ENCODE assay signal across 23 mouse cellular contexts in the genomic region with DNA sequence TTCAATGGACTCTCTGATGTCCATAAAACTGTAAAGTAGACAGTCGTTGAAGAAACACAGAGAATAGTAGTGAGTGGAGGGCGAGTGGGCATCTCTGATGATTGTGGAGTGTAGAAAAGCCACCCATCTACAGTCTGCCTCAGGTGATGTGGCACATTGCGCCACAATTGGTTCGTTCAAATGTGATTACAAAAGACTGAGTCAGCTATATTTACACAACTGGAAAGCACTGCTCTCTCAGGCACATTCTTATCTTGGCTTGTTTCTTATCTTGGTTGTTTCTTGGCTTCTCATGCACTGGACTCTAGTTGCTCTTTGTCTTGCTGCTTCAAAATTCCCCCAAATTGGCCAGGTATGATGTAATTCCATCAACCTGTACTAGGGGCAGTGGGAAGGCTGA. TPM values are rescaled to one million over a fixed set of nuclear protein-coding genes. Genes with fewer than 3 reads are reported as not detected.
DNase-seq lines count a peak whose midpoint lies in the region; ATAC-seq and TF ChIP-seq lines count a peak whose summit lies in the region.
"Had no signal": no experiment of that assay in that cellular context is flagged by ENCODE, and none has a peak within 500 bp of the region (broad histone marks: within the 10 kb centered on the region; RNA-seq: fewer than 3 reads in every experiment).

No protein-coding gene starts in this region.

- no peak for TF ChIP-seq POLR2A in lung, adult 2 months (IDR thresholded peaks at IDR 0.05; ENCODE audit: borderline replicate concordance, extremely low read depth, low read depth, low read length)

- H3K27me3 ChIP-seq in hindbrain, embryonic 11.5 days (ENCODE audit: control insufficient read depth, insufficient read depth, low read length) = no peaks in the 10 kb centered on the region
- H3K27me3 ChIP-seq: heart, embryonic 13.5 days; neural tube, embryonic 12.5 days had no signal

- H3K4me2 ChIP-seq in hindbrain, embryonic 11.5 days (replicated peaks; ENCODE audit: low read depth, low read length) = no peak overlapping the region
- H3K4me2 ChIP-seq: heart, embryonic 13.5 days; neural tube, embryonic 12.5 days had no signal

- no peak for TF ChIP-seq CTCF in lung, adult 2 months (IDR thresholded peaks at IDR 0.05; ENCODE audit: insufficient read depth, low read length)

- 61% methylated on average over 4 of the region's 4 CpGs for WGBS in lung, adult 2 months
- WGBS in hindbrain, embryonic 11.5 days = 90% methylated on average over 4 of the region's 4 CpGs

- DNase-seq in lung, postnatal 10 days = peak; percentile 20
- DNase-seq in lung, adult 2 months = no peak
- peak; percentile 71 for DNase-seq in lung, postnatal 36 days
- DNase-seq in yolk sac, embryonic 10.5 days (ENCODE audit: low spot score) = peak; percentile 40
- no peak for DNase-seq in hindbrain, embryonic 11.5 days (ENCODE audit: low spot score)
- no peak for DNase-seq in layer of hippocampus, adult 9-10 months (ENCODE audit: low spot score)
- DNase-seq: adrenal gland, postnatal 10 days; cerebellum, adult 11 months; cerebellum, postnatal 14 days; heart, postnatal 36 days; kidney, adult 8-10 months; kidney, postnatal 36 days had no signal

- no peaks in the 10 kb centered on the region for H3K9me3 ChIP-seq in hindbrain, embryonic 11.5 days (ENCODE audit: control insufficient read depth, low read length)
- H3K9me3 ChIP-seq: heart, embryonic 13.5 days; neural tube, embryonic 12.5 days had no signal

- H3K27ac ChIP-seq in hindbrain, embryonic 11.5 days (ENCODE audit: low read depth, low read length) = no peak overlapping the region
- H3K27ac ChIP-seq: heart, embryonic 13.5 days; hindbrain, postnatal 0 days; liver, embryonic 14.5 days; neural tube, embryonic 12.5 days had no signal

- H3K4me3 ChIP-seq in lung, adult 2 months (replicated peaks; ENCODE audit: extremely low read depth, low read depth, low read length) = no peak overlapping the region
- no peak overlapping the region for H3K4me3 ChIP-seq in hindbrain, embryonic 11.5 days (ENCODE audit: low read depth, low read length)
- H3K4me3 ChIP-seq: heart, embryonic 13.5 days; neural tube, embryonic 12.5 days had no signal

- H3K9ac ChIP-seq in hindbrain, embryonic 11.5 days (ENCODE audit: low read depth, low read length) = no peak overlapping the region
- H3K9ac ChIP-seq: heart, embryonic 13.5 days; liver, embryonic 14.5 days; neural tube, embryonic 12.5 days had no signal

- H3K36me3 ChIP-seq in hindbrain, embryonic 11.5 days (ENCODE audit: control insufficient read depth, insufficient read depth, low read length) = no peaks in the 10 kb centered on the region
- H3K36me3 ChIP-seq: heart, embryonic 13.5 days; neural tube, embryonic 12.5 days had no signal

- H3K4me1 ChIP-seq in lung, adult 2 months (ENCODE audit: control insufficient read depth, insufficient read depth, low read length) = no peaks in the 10 kb centered on the region; the same call in 1 of the 2 replicates
- no peaks in the 10 kb centered on the region for H3K4me1 ChIP-seq in hindbrain, embryonic 11.5 days (replicated peaks; ENCODE audit: control insufficient read depth, insufficient read depth, low read length)

- peak; percentile 11; the same call in 1 of the 2 replicates for ATAC-seq in granulocyte monocyte progenitor cell, adult 5-6 weeks (replicated peaks; ENCODE audit: poor library complexity, severe bottlenecking)
- no peak for ATAC-seq in hindbrain, embryonic 11.5 days (ENCODE audit: low FRiP score)
- ATAC-seq: forebrain, embryonic 14.5 days; hindbrain, postnatal 0 days had no signal

RNA-seq across cellular contexts. Expression of a gene that starts 9.4 kb away (rescaled TPM):
- 2.4 and 2.7 TPM in 2 replicates for polyA plus RNA-seq in lung, adult 2 months (2012; rRNA removed)
- total RNA-seq in granulocyte monocyte progenitor cell, adult 5-6 weeks (2014; fragmentation: Nextera tagmentation) = not detected in 2 replicates
- 0.09 TPM in 1 of 2 replicates, not detected in the other for total RNA-seq in granulocyte monocyte progenitor cell, adult 5-6 weeks (2017)
- polyA plus RNA-seq in hindbrain, embryonic 11.5 days (2014; fragmentation: Nextera tagmentation; extraction: Ambion mirVana) = not detected in 2 replicates
- total RNA-seq: heart, postnatal 36 days; hindbrain, postnatal 0 days; layer of hippocampus, postnatal 25 days; left cerebral cortex, postnatal 25 days had no signal
- polyA plus RNA-seq: brain, embryonic 14.5 days; forebrain, embryonic 14.5 days; heart, embryonic 13.5 days; hindbrain, postnatal 0 days; neural tube, embryonic 12.5 days; testis, adult 2 months had no signal

RNA-seq across cellular contexts. Expression of a gene that starts 9.5 kb away (rescaled TPM):
- polyA plus RNA-seq in lung, adult 2 months (2012; rRNA removed) = 0.41 TPM in 1 of 2 replicates, not detected in the other
- not detected in 2 replicates for total RNA-seq in granulocyte monocyte progenitor cell, adult 5-6 weeks (2014; fragmentation: Nextera tagmentation)
- not detected in 2 replicates for total RNA-seq in granulocyte monocyte progenitor cell, adult 5-6 weeks (2017)
- not detected in 2 replicates for polyA plus RNA-seq in hindbrain, embryonic 11.5 days (2014; fragmentation: Nextera tagmentation; extraction: Ambion mirVana)
- total RNA-seq: adrenal gland, postnatal 10 days; heart, postnatal 36 days; hindbrain, postnatal 0 days; layer of hippocampus, postnatal 25 days; left cerebral cortex, postnatal 25 days; megakaryocyte-erythroid progenitor cell, adult 5-6 weeks had no signal
- polyA plus RNA-seq: brain, embryonic 14.5 days; forebrain, embryonic 14.5 days; heart, embryonic 13.5 days; hindbrain, postnatal 0 days; liver, embryonic 14.5 days; neural tube, embryonic 12.5 days; testis, adult 2 months had no signal

RNA-seq across cellular contexts. Expression of a gene that starts 46.6 kb away (rescaled TPM):
- 1.8 and 2.6 TPM in 2 replicates for polyA plus RNA-seq in lung, adult 2 months (2012; rRNA removed)
- not detected in 2 replicates for total RNA-seq in granulocyte monocyte progenitor cell, adult 5-6 weeks (2014; fragmentation: Nextera tagmentation)
- total RNA-seq in granulocyte monocyte progenitor cell, adult 5-6 weeks (2017) = 0.34 and 1.0 TPM in 2 replicates
- 0.06 TPM in 1 of 2 replicates, not detected in the other for polyA plus RNA-seq in hindbrain, embryonic 11.5 days (2014; fragmentation: Nextera tagmentation; extraction: Ambion mirVana)
- total RNA-seq: layer of hippocampus, postnatal 25 days; left cerebral cortex, postnatal 25 days had no signal
- polyA plus RNA-seq: forebrain, embryonic 14.5 days; neural tube, embryonic 12.5 days had no signal

RNA-seq across cellular contexts. Expression of a gene that starts 51.8 kb away (rescaled TPM):
- polyA plus RNA-seq in lung, adult 2 months (2012; rRNA removed) = 0.79 and 1.6 TPM in 2 replicates
- total RNA-seq in granulocyte monocyte progenitor cell, adult 5-6 weeks (2014; fragmentation: Nextera tagmentation) = 4.2 and 4.6 TPM in 2 replicates
- total RNA-seq in granulocyte monocyte progenitor cell, adult 5-6 weeks (2017) = 9.5 and 14.1 TPM in 2 replicates
- polyA plus RNA-seq in hindbrain, embryonic 11.5 days (2014; fragmentation: Nextera tagmentation; extraction: Ambion mirVana) = 0.08 TPM in 1 of 2 replicates, not detected in the other
- total RNA-seq: heart, postnatal 36 days; hindbrain, postnatal 0 days; layer of hippocampus, postnatal 25 days; left cerebral cortex, postnatal 25 days had no signal
- polyA plus RNA-seq: brain, embryonic 14.5 days; forebrain, embryonic 14.5 days; heart, embryonic 13.5 days; neural tube, embryonic 12.5 days; testis, adult 2 months had no signal

RNA-seq across cellular contexts. Expression of a gene that starts 55.4 kb away (rescaled TPM):
- polyA plus RNA-seq in lung, adult 2 months (2012; rRNA removed) = 1.2 and 2.7 TPM in 2 replicates
- 231 and 260 TPM in 2 replicates for total RNA-seq in granulocyte monocyte progenitor cell, adult 5-6 weeks (2014; fragmentation: Nextera tagmentation)
- 296 and 376 TPM in 2 replicates for total RNA-seq in granulocyte monocyte progenitor cell, adult 5-6 weeks (2017)
- polyA plus RNA-seq in hindbrain, embryonic 11.5 days (2014; fragmentation: Nextera tagmentation; extraction: Ambion mirVana) = 0.77 and 0.80 TPM in 2 replicates
- total RNA-seq: hindbrain, postnatal 0 days had no signal

Comparison
In these comparisons a context has a peak if more than half of its experiments do, and no peak if none do; other contexts are left out.
1. DNase-seq: peak in lung, postnatal 10 days (single experiment), lung, postnatal 36 days (single experiment) and yolk sac, embryonic 10.5 days (single experiment); none in lung, adult 2 months (single experiment), hindbrain, embryonic 11.5 days (single experiment) and layer of hippocampus, adult 9-10 months (single experiment).